Mouse (Mus musculus) fibroblast of lung, adult 2 months (primary cell): ENCODE measurements around the gene Tspan31.
"Not testable (repeated sequence)": the region's sequence is repeated elsewhere in the genome, so short reads cannot be mapped to it uniquely, and the experiment has no call there.

Experiments
- DNase-seq: peaks from one replicate; pipeline ENCODE4 v3.0.0-alpha.2; 2011; ENCODE audit warnings: low read depth

The Tspan31 gene

DNA sequence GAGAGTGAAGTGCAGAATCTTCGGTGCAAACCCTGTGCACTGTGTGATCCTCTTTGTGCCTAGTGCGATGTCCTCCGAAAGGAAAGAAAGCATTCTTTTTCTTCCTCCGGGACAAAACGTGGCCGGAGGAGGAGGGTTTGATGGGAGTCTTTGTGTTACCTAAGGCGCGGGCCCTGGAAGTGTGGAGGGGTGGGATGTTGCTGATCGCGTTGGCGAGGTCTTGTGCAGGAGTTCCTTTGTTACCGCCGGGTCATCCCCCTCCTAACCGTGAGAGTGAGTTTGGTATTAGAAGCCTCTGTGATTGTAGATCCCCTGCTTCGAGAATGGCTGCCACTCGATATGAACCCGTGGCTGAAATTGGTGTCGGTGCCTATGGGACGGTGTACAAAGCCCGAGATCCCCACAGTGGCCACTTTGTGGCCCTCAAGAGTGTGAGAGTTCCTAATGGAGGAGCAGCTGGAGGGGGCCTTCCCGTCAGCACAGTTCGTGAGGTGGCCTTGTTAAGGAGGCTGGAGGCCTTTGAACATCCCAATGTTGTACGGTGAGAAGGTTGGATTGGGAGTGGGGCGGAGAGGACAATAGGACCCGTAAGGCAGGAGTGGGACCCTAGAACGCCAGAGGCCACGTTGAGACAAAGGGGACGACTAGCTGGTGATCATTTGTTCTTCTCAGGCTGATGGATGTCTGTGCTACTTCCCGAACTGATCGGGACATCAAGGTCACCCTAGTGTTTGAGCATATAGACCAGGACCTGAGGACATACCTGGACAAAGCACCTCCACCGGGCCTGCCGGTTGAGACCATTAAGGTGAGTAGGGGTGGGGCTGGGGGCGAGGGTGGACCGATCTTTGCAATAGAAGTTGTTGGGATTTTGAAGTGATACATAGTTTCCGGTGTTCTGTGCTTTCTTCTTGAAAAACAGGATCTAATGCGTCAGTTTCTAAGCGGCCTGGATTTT is 5.9 kb downstream of the Tspan31 start:
- no peak for DNase-seq

DNA sequence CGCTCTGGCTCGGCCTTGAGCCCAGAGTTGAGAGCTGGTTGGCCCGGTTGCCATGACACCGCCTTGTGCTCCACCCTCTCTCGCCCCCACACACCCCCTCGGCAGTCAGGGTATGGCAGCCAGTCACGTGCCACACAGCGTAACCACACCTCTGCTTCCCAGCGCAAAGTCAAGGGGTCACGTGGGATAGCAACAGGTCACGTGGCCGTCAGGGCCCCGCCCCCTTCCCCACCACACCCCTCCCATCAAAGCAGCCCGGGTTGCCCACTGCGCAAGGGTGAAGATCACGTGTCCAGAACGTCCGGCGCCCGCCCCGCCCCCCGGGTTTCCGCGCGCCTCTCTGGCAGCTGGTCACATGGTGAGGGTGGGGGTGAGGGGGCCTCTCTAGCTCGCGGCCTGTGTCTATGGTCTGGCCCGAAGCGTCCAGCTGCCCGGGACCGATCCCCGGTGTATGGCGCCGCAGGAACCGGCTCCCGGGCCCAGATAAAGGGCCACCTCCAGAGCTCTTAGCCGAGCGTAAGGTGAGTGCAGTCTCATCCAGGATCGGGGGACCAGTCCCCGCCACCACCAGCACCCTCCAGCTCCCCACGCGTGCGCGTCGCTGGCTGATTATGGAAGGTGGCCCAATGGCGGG is 6.7 kb downstream of the Tspan31 start, which contains the start of gene Cdk4:
TSS of gene Cdk4 (plus strand) at position 296 of the 634 bp plus-strand sequence.
- DNase-seq = peak; percentile 98

DNA sequence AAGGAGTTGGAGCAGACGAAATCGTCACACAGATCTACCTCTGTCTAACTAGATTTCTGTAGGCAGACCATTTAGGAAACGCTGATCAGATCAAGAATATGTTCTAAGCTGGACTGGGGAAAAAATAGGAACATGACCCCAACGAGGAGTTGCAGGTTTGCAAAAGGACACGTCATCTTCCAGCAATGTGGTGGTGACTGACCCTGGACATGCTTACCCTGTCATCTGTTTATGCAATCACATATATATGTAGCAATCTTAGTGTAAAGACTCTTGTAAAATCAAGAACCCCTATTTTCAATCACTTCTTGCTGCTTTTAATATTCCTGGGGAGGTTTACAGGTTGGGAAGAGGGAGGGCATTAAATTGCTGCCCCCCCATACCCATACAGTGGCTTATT is 7.6 kb downstream of the Tspan31 start:
- no peak for DNase-seq

DNA sequence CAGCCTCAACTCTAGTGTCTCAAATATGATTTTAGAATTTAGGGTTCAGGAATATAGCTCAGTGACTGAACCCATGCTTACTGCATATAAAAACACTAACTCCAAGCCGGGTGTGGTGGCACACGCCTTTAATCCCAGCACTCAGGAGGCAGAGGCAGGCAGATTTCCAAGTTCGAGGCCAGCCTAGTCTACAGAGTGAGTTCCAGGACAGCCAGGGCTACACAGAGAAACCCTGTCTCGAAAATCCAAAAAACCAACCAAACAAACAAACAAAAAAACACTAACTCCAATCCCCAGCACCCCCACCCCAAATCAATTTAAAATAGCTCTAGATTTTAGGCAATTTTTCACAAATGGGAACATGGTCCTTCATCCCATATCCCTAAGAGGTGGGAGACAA is 8.0 kb downstream of the Tspan31 start:
- DNase-seq = not testable (repeated sequence)

DNA sequence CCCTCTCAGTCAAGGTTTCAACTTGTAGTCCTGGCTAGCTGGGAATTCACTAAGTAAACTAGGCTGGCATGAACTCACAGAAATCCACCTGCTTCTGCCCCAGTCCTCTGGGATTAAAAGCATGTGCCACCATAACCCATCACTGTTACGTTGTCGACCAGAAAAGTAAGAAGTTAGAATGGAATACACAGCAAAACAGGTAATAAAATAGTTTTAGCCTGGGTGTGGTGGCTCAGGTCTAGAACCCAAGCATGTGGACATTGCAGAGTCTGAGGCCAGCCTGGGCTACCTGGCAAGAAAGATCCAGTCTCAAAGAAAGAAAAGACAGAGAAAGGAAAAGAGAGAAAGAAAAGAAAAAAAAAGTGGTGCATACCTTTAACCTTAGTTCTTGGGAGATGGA is 8.6 kb downstream of the Tspan31 start:
- DNase-seq = no peak

DNA sequence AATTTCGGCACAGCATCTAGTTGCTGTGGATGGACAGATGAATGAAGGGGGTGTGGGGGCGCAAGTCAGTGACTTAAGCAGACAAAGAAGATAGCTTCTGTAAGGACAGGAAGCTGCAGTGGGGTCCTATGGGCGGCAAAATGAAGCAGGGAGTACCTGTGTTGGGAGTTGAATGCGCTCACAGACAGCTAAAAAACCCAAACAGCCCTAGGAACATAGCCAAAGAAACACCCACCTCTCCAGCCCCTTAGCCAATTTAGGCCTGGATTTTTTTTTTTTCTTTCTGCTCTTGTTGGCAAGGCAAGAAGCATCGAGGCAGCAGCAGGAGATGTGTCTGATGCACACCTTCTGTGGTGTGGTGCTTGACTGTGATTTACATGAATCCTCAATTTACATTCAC is 9.0 kb downstream of the Tspan31 start:
- no peak for DNase-seq

DNA sequence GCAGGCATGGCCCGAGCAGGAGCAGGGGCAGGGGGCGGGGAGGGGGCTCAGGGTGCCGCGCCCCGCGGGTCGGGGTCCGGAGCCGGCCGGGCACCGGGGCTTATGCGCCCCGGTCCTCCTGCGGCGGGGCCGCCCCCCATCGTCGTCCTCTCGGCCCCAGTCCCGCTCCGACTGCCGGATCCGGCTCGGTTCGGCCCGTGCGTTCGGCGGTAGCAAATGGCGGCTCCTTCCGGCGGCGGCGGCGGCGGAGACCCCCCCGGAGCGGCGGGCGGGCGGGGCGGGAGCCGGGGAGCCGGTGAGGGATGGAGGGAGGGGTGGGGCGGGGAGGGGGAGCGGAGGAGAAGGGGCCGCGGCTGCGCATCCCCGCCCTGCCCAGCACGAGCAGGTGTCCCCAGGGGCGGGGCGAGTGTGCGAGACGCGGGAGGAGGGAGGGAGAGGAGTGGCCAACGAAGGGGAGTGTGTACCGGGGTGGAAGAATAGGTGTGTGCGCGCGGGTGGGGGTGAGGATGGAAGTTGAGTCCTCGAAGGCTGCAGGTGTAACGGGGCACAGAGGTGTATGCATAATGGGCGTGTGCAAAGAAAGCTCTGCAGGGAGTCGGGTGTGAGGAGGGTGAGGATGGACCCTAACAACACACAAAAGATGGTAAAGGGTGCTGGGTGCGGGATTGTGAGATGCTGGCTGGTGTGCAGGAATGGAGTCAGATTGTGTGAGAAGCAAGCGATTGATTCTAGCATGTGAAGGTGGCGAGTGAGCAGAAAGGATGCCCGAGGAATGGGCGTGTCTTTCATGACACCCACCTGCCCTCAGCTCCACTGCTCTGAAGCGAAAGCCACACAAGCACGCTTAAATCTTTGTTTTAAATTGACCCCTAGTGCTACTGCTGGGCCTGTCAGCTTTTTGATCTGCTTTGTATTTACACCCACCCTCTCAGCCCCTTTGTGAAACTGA is 9.8 kb downstream of the Tspan31 start, which contains the start of gene March9:
TSS of gene March9 (minus strand) at position 217 of the 949 bp plus-strand sequence.
- no peak for DNase-seq

DNA sequence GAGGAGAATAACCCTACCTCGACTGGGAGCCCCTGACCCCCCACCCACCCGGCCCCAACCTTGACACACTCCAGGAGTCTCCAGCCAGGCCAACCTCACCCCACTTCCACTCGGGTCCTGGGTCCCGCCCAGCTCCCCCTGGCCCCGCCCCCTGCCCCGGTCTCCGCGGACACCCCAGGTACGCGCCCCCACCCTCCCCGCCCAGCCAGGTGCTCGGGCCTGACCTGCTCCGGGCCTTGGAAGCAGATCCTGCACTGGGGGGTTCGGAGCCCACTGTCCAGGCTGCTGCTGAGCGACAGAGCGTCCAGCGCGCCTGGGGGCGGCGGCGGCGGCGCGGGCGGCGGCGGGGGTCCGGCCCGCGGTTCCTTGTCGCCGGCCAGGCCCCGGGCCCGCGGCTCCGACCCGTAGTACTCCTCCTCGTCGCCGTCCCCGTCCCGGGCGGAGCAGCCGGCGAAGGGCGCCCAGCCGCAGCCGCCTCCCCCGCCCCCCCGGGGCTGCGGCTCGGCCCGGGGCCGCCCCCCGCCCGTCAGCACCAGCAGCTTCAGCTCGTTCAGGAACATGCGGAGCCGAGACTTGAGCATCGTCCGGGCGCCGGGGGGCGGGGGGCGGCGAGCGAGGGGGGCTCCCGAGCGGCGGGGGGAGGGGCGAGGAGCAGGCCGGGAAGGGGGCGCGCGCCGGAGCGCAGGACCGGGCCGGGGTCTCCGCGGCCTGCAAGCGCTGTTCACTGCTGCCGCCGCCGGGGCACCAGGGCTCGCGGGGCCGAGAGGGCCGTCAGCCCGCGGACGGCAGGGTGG is 10.7 kb downstream of the Tspan31 start:
- no peak for DNase-seq

DNA sequence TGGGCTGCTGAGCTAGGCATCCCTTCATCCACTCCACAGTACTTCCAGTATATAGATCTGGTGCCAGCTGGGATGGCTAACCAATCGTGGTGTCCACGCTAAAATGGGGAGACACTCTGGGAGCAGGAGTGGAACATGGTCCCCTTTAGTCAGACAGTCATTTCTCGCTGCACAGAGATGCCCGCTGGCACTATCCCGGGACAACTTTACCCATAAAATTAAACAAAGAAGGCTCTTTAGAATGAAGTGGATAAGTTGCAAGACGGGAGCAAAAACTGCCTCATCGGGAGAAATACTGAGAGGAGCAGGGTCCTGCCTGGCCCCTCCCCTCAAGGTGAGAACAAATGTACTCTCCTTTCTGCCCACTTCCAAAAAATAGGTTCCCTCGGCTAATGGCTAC is 11.4 kb downstream of the Tspan31 start:
- no peak for DNase-seq

DNA sequence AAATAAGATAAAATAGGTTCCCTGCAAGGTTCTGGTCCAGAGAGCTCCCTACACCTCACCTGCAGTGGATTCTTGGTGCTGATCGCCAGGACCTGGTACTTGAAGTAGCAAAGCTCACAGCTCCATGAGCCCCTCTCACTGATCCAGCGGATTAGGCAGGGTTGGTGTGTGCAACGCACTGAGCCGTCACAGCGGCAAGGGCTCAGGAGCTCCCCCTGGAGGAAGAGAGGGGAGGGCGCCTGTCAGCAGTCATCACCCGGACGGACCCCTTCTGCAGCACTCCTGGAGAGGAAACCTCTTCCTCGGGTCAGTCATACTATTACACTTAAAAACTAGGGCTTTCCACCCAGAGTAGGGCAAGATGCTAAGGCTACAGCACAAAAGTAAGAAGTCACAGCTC is 11.9 kb downstream of the Tspan31 start:
- DNase-seq = no peak

DNA sequence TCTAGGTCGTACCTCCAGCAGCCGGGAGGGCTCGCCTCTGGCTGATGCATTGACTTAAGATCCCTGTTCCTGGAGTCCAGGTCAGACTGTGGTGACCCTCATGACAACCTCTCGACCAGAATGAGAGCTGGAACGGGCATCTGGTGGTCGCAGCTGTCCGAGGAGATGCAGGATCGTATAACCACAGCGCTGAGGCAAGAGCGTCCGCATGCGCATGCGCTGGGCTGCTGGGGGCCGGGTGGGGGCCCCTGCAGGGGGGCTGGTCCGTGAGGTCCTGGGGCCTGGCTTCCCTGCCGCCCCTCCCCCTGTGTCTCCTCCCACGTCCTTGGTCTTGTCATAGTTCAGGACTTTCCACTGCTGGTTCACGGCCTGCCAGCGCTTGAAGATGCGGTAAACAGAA is 13.6 kb downstream of the Tspan31 start:
- no peak for DNase-seq

DNA sequence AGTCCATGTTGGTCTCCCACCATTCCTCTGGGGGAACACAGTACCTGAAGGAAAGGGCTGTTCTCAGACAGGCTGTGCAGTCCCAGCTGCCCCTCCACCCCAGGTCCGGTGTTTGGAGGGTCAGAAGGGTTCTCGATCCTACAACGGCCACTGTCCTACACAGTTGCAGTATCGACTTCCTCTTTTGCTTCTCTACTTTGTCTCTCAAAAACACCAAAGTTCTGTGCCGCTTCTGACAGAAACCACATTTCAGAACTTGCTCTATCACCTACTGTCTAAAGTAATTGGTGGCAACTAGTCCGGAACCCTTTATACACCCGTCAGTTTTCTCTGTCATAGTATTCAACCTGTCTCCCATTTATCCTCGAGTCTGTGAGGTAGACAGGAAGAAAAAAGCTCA is 14.7 kb downstream of the Tspan31 start:
- no peak for DNase-seq

DNA sequence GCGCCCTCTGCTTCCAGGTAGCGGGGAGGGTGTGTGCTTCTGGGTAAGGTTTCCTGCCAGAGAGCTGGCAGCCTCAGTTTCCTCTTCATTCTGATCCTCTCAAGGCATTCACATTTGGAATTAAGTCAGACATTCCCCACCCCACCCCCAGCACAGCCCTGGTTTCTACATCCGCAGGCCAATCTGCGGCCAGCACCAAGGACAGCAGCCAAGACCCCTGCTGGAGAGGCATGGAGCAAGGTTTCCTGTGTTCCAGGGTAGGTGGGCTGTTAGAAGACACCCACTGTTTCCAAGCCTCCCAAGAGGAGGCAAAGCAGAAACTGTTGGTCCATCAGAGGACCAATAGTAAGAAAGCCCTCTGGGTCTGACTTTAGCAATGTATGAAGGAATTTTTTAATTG is 15.4 kb downstream of the Tspan31 start:
- DNase-seq = no peak

DNA sequence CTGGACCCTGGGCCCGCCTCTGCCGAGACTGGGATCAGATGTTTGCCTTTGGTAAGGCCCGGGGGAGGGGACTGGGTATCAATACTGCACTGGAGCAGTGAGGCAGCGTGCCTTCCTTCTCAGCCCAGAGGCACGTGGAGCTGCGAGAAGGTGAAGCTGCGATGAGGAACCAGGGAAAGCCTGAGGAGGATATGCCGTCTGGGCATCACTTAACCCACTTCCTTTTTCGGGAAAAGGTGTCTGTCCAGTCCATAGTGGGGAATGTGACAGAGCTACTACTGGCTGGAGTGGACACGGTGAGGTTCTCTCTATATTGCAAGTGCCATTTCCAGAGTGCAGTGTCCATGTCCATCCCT is 20.0 kb downstream of the Tspan31 start:
- DNase-seq = no peak

DNA sequence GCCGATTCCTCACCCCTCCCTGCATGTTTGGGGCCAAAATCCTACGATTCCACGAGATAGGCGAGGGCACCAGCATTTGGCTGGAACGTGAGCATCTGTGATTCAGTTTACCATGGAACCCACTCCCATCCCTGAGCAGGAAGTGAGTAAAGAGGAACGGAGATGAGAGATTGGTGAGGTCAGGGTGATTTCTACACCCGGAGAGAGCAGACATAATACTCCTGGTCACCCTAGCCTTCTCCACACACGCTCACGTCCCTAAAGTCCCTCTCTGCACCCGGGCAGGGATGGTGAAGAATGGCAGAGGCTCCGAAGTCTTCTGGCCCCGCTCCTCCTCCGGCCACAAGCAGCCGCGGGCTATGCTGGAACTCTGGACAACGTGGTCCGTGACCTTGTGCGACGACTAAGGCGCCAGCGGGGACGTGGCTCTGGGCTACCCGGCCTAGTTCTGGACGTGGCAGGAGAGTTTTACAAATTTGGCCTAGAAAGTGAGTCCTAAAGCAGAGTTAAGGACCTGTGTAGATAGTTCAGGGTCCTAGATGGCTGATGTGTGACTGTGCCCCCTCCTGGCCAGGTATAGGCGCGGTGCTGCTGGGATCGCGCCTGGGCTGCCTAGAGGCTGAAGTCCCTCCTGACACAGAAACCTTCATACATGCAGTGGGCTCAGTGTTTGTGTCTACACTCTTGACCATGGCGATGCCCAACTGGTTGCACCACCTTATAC is 20.5 kb downstream of the Tspan31 start:
- DNase-seq = no peak

DNA sequence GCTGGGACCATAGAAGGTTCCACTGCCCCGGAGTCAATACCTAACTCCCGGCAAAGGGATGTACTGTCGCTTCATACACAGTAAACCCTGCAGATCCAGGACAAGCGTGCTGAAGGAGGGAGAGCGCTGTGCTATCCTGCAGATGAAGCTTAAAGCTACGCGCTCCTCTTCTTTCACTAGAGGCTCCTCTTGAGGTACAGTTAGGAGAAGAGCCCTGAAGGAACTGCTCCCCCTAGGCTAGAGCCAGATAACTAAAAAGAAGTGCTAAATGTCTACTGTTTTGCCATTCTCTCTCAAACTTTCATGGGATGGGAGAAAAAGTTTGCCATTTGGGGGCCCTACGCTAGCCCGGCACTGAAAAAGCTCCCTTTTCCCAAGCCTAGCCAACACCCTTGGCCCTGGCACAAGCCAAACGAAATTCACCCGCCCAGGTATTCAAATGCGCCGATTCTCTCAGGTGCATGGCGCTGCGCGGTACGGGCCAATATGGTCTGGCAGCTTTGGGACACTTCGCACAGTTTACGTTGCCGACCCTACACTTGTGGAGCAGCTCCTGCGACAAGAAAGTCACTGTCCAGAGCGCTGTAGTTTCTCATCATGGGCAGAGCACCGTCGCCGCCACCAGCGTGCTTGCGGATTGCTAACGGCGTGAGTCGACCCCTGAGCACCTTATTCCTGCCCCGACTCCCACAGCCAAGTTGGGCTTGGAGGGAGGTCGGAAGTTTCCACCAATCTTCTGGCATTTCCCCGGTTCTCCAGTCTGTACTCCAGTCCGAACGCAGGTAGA is 21.3 kb downstream of the Tspan31 start:
- no peak for DNase-seq

DNA sequence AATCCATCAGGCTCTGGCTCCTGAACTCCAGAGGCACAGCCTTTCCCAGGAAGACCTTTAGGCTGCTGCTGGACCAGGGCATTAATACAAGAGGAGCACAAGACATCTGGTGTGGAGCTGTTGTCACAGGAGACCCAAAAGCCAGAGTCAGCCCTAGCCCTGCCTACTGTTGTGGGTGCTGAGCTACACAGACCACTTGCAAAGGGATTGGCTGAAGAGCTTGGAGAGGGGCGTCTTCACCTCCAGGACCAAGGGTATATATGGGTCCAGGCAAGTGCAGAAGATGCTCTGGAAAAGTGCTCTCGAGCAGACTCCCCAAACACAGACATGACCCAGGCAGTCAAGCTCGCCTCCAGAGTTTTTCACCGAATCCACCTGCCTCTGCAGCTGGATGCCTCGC is 22.1 kb downstream of the Tspan31 start, which contains the start of gene Cyp27b1:
TSS of gene Cyp27b1 (plus strand) at position 297 of the 400 bp plus-strand sequence.
- DNase-seq = no peak

DNA sequence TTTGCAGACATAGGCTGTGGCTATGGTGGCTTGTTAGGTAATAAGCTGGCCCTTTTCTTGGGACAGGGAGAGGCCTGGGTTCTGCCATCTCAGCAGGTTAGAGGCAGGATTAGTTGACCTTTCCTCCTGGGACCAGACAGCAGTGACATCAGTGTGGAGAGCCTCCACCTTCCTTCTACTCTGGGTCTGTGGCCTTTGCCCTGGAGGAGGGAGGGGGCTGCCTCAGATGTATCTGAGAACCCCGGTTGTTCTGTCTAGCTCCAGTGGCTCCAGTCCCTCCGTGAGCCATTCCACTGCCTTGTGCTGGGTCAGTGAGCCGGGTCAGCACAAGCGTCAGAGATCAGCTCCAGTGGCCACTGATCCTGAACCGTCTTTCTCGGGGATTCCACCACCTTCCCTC is 26.9 kb downstream of the Tspan31 start:
- DNase-seq = no peak

DNA sequence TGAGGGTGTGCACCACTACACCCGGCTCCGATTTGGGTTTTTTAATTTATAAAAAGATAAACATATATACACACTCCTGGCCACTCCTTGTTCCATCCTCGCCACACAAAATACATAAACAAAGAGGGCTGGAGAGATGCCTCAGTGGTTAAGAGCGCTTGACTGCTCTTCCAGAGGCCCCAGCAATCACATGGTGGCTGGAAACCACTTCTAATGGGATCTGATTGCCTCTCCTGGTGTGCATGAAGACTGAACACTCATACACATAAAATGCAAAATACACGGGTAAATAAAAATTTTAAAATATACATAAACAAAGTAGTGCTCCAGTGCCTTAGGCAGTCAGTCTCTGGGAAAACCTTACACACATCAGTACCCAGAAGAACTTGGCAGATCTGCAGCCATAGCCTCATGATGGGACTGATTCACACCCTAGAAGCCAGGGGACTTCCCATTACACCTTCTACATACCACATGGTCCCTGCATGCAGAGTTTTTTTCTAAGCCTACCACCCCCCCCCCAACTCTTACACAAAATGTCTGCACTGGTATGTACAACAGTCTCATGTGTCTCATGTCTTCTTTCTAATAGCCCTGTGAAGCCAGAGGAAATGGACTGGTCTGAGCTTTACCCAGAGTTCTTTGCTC is 27.5 kb downstream of the Tspan31 start:
- DNase-seq = no peak
